Mouse (Mus musculus): ENCODE data around the gene Gm11236. TPM values are rescaled to one million over a fixed set of nuclear protein-coding genes. Genes with fewer than 3 reads are reported as not detected.
"Not testable (repeated sequence)": the region's sequence is repeated elsewhere in the genome, so short reads cannot be mapped to it uniquely, and the experiment has no call there.

Gm11236 gene
- not detected in 2 replicates for polyA plus RNA-seq (2015; fragmentation: Nextera tagmentation; extraction: Ambion mirVana)

GRCm38 (mm10) chr4:73637821-73638220 is at the start of gene Gm11236:
Gm11236 (plus strand) TSS chr4:73638121.
- not testable (repeated sequence) for H3K36me3 ChIP-seq; H3K4me1 ChIP-seq; H3K27me3 ChIP-seq; H3K9me3 ChIP-seq; H3K27ac ChIP-seq; H3K4me3 ChIP-seq; H3K4me2 ChIP-seq; ATAC-seq (ENCODE audit: insufficient number of reproducible peaks, insufficient read depth, low FRiP score, low TSS enrichment, low read depth); H3K9ac ChIP-seq
- WGBS = no CpG with 5 or more reads among the region's 4 CpGs

DNA sequence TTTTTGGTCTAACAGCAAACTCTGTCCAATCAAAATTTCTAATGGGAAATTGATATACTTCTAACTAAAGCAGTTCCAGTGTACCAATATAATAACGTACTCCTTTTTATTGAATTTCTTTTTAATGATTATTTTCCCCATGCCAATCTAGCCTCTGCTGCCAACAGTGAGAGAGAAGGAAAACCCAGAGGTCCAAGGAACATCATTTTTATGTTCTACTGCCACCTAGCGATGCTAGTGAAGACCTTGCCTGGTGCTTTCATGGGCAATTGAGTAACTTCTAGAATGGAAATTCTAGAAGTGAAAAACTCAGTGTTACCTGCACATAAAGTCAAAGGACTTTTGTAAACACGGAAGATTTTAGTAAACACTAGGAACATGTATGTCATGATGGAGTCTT is 38.7 kb upstream of the Gm11236 start:
- Histone ChIP-seq H3K4me3 (no peak overlapping the region), H3K9ac (no peak overlapping the region), H3K36me3 (no peaks in the 10 kb centered on the region), H3K4me1 (no peaks in the 10 kb centered on the region), H3K27ac (no peak overlapping the region), H3K9me3 (no peaks in the 10 kb centered on the region), H3K27me3 (no peaks in the 10 kb centered on the region), H3K4me2 (no peak overlapping the region)
- 4% methylated on average over 3 of the region's 3 CpGs for WGBS
- ATAC-seq (ENCODE audit: insufficient number of reproducible peaks, insufficient read depth, low FRiP score, low TSS enrichment, low read depth) = no peak

DNA sequence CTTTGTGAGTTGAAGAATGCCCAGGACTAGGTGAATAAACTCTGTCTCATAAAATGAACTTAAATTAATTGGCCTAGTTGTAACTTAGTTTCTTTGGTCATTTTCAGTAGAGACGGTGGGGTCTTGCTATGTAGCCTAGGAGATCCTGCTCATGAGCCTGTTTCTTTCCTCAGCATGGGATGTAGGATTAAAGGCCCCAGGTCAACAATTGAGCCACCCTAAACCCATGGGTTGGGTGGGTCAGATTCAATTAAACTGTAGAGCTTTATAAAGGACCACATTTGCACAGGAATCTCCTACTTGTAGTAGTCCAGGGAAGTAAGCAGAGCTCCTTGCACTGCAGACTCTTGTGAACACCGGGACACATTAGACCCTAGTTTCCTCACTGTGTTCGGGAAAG is 30.3 kb upstream of the Gm11236 start, which contains the start of gene Gm11238:
Gene Gm11238 (plus strand): TSS at position 301 of the 400 bp plus-strand sequence.
- not testable (repeated sequence) for H3K9me3 ChIP-seq; H3K9ac ChIP-seq; H3K4me1 ChIP-seq; ATAC-seq (ENCODE audit: insufficient number of reproducible peaks, insufficient read depth, low FRiP score, low TSS enrichment, low read depth); H3K27ac ChIP-seq; H3K4me3 ChIP-seq; H3K27me3 ChIP-seq; H3K36me3 ChIP-seq; H3K4me2 ChIP-seq
- no CpG with 5 or more reads among the region's 3 CpGs for WGBS

DNA sequence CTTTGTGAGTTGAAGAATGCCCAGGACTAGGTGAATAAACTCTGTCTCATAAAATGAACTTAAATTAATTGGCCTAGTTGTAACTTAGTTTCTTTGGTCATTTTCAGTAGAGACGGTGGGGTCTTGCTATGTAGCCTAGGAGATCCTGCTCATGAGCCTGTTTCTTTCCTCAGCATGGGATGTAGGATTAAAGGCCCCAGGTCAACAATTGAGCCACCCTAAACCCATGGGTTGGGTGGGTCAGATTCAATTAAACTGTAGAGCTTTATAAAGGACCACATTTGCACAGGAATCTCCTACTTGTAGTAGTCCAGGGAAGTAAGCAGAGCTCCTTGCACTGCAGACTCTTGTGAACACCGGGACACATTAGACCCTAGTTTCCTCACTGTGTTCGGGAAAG is 15.2 kb upstream of the Gm11236 start, which contains the start of gene Gm11237:
Gene Gm11237 (plus strand): TSS at position 301 of the 400 bp plus-strand sequence.
- no CpG with 5 or more reads among the region's 3 CpGs for WGBS
- not testable (repeated sequence) for H3K9me3 ChIP-seq; H3K4me3 ChIP-seq; H3K36me3 ChIP-seq; H3K9ac ChIP-seq; H3K4me1 ChIP-seq; ATAC-seq (ENCODE audit: insufficient number of reproducible peaks, insufficient read depth, low FRiP score, low TSS enrichment, low read depth); H3K4me2 ChIP-seq; H3K27me3 ChIP-seq; H3K27ac ChIP-seq

GRCm38 (mm10) chr4:73661864-73662263 is 23.9 kb downstream of the Gm11236 start:
- not testable (repeated sequence) for H3K36me3 ChIP-seq; H3K4me3 ChIP-seq; H3K27ac ChIP-seq; H3K4me2 ChIP-seq; H3K4me1 ChIP-seq; H3K9ac ChIP-seq; H3K9me3 ChIP-seq; H3K27me3 ChIP-seq; ATAC-seq (ENCODE audit: insufficient number of reproducible peaks, insufficient read depth, low FRiP score, low TSS enrichment, low read depth)
- 83% methylated on average over 4 of the region's 4 CpGs for WGBS

DNA sequence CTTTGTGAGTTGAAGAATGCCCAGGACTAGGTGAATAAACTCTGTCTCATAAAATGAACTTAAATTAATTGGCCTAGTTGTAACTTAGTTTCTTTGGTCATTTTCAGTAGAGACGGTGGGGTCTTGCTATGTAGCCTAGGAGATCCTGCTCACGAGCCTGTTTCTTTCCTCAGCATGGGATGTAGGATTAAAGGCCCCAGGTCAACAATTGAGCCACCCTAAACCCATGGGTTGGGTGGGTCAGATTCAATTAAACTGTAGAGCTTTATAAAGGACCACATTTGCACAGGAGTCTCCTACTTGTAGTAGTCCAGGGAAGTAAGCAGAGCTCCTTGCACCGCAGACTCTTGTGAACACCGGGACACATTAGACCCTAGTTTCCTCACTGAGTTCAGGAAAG is 30.1 kb downstream of the Gm11236 start, which contains the start of gene Gm11239:
Gene Gm11239 (plus strand): TSS at position 301 of the 400 bp plus-strand sequence.
- H3K4me2 ChIP-seq; H3K27ac ChIP-seq; H3K4me3 ChIP-seq; H3K9ac ChIP-seq; H3K9me3 ChIP-seq; H3K27me3 ChIP-seq; H3K4me1 ChIP-seq; ATAC-seq (ENCODE audit: insufficient number of reproducible peaks, insufficient read depth, low FRiP score, low TSS enrichment, low read depth); H3K36me3 ChIP-seq: not testable (repeated sequence)
- no CpG with 5 or more reads among the region's 4 CpGs for WGBS

DNA sequence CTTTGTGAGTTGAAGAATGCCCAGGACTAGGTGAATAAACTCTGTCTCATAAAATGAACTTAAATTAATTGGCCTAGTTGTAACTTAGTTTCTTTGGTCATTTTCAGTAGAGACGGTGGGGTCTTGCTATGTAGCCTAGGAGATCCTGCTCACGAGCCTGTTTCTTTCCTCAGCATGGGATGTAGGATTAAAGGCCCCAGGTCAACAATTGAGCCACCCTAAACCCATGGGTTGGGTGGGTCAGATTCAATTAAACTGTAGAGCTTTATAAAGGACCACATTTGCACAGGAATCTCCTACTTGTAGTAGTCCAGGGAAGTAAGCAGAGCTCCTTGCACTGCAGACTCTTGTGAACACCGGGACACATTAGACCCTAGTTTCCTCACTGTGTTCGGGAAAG is 45.3 kb downstream of the Gm11236 start, which contains the start of gene Gm428:
Gene Gm428 (plus strand): TSS at position 301 of the 400 bp plus-strand sequence.
- not testable (repeated sequence) for H3K4me2 ChIP-seq; H3K9ac ChIP-seq; H3K4me3 ChIP-seq; H3K36me3 ChIP-seq; H3K4me1 ChIP-seq; H3K27ac ChIP-seq; ATAC-seq (ENCODE audit: insufficient number of reproducible peaks, insufficient read depth, low FRiP score, low TSS enrichment, low read depth); H3K27me3 ChIP-seq; H3K9me3 ChIP-seq
- WGBS = 74% methylated on average over 2 of the region's 4 CpGs

Other genes with a start within 250 kb of the Gm11236 start
- gene Gm11487, start 233.0 kb upstream of the Gm11236 start, polyA plus RNA-seq (2015; fragmentation: Nextera tagmentation; extraction: Ambion mirVana) = not detected in 2 replicates
- not detected in 2 replicates for gene Gm11238, start 30.2 kb upstream of the Gm11236 start, polyA plus RNA-seq (2015; fragmentation: Nextera tagmentation; extraction: Ambion mirVana)
- not detected in 2 replicates for gene Gm11237, start 15.1 kb upstream of the Gm11236 start, polyA plus RNA-seq (2015; fragmentation: Nextera tagmentation; extraction: Ambion mirVana)
- gene Gm11239, start 30.2 kb downstream of the Gm11236 start, polyA plus RNA-seq (2015; fragmentation: Nextera tagmentation; extraction: Ambion mirVana) = not detected in 2 replicates
- gene Gm428, start 45.4 kb downstream of the Gm11236 start, polyA plus RNA-seq (2015; fragmentation: Nextera tagmentation; extraction: Ambion mirVana) = not detected in 2 replicates
- gene Rasef, start 152.9 kb downstream of the Gm11236 start, polyA plus RNA-seq (2015; fragmentation: Nextera tagmentation; extraction: Ambion mirVana) = 1.0 and 1.3 TPM in 2 replicates
- not detected in 2 replicates for gene Gm11758, start 238.1 kb downstream of the Gm11236 start, polyA plus RNA-seq (2015; fragmentation: Nextera tagmentation; extraction: Ambion mirVana)

All from embryonic facial prominence, embryonic 13.5 days (tissue).